Mouse (Mus musculus): Measurements from ENCODE around the gene Phxr2. TPM values are rescaled to one million over a fixed set of nuclear protein-coding genes. Genes with fewer than 3 reads are reported as not detected.

Phxr2 gene
- polyA plus RNA-seq, 1 experiment from 2014 or later: not detected

- no peak overlapping the region for H3K9ac ChIP-seq
- no peaks in the 10 kb centered on the region for H3K27me3 ChIP-seq
- peaks cover 25% of the 10 kb centered on the region for H3K4me1 ChIP-seq
- WGBS: 44% methylated on average over 3 of the region's 3 CpGs
- H3K4me3 ChIP-seq: no peak overlapping the region
- peaks cover 11% of the 10 kb centered on the region; the same call in 1 of the 2 replicates for H3K36me3 ChIP-seq
- H3K27ac ChIP-seq: no peak overlapping the region
- H3K9me3 ChIP-seq: no peaks in the 10 kb centered on the region
- no peak for ATAC-seq (ENCODE audit: insufficient number of reproducible peaks, low FRiP score, low TSS enrichment, low read depth)
- H3K4me2 ChIP-seq: no peak overlapping the region
Observed at GRCm38 (mm10) chr10:99113533-99113932, 12.6 kb downstream of the Phxr2 start.

- Histone ChIP-seq H3K4me2 (peak overlapping the region; percentile 95), H3K27me3 (no peaks in the 10 kb centered on the region), H3K27ac (peak overlapping the region; percentile 89), H3K4me1 (peaks cover 15% of the 10 kb centered on the region; the same call in 1 of the 2 replicates), H3K9me3 (no peaks in the 10 kb centered on the region), H3K9ac (peak overlapping the region; percentile 90; the same call in 1 of the 2 replicates), H3K36me3 (peaks cover 11% of the 10 kb centered on the region; the same call in 1 of the 2 replicates), H3K4me3 (peak overlapping the region; percentile 98)
- ATAC-seq (ENCODE audit: insufficient number of reproducible peaks, low FRiP score, low TSS enrichment, low read depth): no peak
- WGBS: 32% methylated on average over 12 of the region's 12 CpGs
Observed at GRCm38 (mm10) chr10:99108431-99108982, 17.6 kb downstream of the Phxr2 start.

GRCm38 (mm10) chr10:99107964-99108363 is 18.2 kb downstream of the Phxr2 start, which contains the start of gene Galnt4:
Gene Galnt4 (plus strand): TSS chr10:99108159.
- Histone ChIP-seq H3K36me3 (peaks cover 11% of the 10 kb centered on the region; the same call in 1 of the 2 replicates), H3K9me3 (no peaks in the 10 kb centered on the region), H3K4me1 (peaks cover 15% of the 10 kb centered on the region; the same call in 1 of the 2 replicates), H3K4me3 (peak within 1 kb of the TSS; percentile 98), H3K4me2 (peak within 1 kb of the TSS; percentile 95), H3K27me3 (no peaks in the 10 kb centered on the region), H3K27ac (peak within 1 kb of the TSS; percentile 89), H3K9ac (peak within 1 kb of the TSS; percentile 90)
- WGBS: under 1% methylated on average over 22 of the region's 22 CpGs
- peak; percentile 80 for ATAC-seq (ENCODE audit: insufficient number of reproducible peaks, low FRiP score, low TSS enrichment, low read depth)

- peak within 1 kb of the TSS; percentile 89 for H3K27ac ChIP-seq
- H3K4me2 ChIP-seq: peak within 1 kb of the TSS; percentile 95
- H3K4me1 ChIP-seq: peaks cover 15% of the 10 kb centered on the region; the same call in 1 of the 2 replicates
- H3K4me3 ChIP-seq: peak within 1 kb of the TSS; percentile 98
- peak within 1 kb of the TSS; percentile 90 for H3K9ac ChIP-seq
- H3K27me3 ChIP-seq: no peaks in the 10 kb centered on the region
- peaks cover 11% of the 10 kb centered on the region; the same call in 1 of the 2 replicates for H3K36me3 ChIP-seq
- peak; percentile 88 for ATAC-seq (ENCODE audit: insufficient number of reproducible peaks, low FRiP score, low TSS enrichment, low read depth)
- under 1% methylated on average over 105 of the region's 106 CpGs for WGBS
- H3K9me3 ChIP-seq: no peaks in the 10 kb centered on the region
Observed at GRCm38 (mm10) chr10:99106703-99107631, 19.2 kb downstream of the Phxr2 start, which contains the start of gene Poc1b. Gene Poc1b (plus strand): TSS chr10:99107036.

GRCm38 (mm10) chr10:99106311-99106702 is 19.8 kb downstream of the Phxr2 start:
- peak overlapping the region; percentile 89 for H3K27ac ChIP-seq
- 22% methylated on average over 8 of the region's 8 CpGs for WGBS
- no peaks in the 10 kb centered on the region for H3K27me3 ChIP-seq
- H3K36me3 ChIP-seq: peaks cover 11% of the 10 kb centered on the region; the same call in 1 of the 2 replicates
- no peaks in the 10 kb centered on the region for H3K9me3 ChIP-seq
- H3K9ac ChIP-seq: peak overlapping the region; percentile 90
- H3K4me3 ChIP-seq: peak overlapping the region; percentile 98
- no peak for ATAC-seq (ENCODE audit: insufficient number of reproducible peaks, low FRiP score, low TSS enrichment, low read depth)
- H3K4me2 ChIP-seq: peak overlapping the region; percentile 95
- H3K4me1 ChIP-seq: peaks cover 15% of the 10 kb centered on the region; the same call in 1 of the 2 replicates

- H3K36me3 ChIP-seq: peaks cover 11% of the 10 kb centered on the region; the same call in 1 of the 2 replicates
- no peak overlapping the region for H3K4me2 ChIP-seq
- H3K27ac ChIP-seq: no peak overlapping the region
- no peak overlapping the region for H3K9ac ChIP-seq
- 67% methylated on average over 3 of the region's 3 CpGs for WGBS
- no peaks in the 10 kb centered on the region for H3K27me3 ChIP-seq
- ATAC-seq (ENCODE audit: insufficient number of reproducible peaks, low FRiP score, low TSS enrichment, low read depth): no peak
- H3K9me3 ChIP-seq: no peaks in the 10 kb centered on the region
- H3K4me1 ChIP-seq: peaks cover 11% of the 10 kb centered on the region; the same call in 1 of the 2 replicates
- H3K4me3 ChIP-seq: no peak overlapping the region; the same call in 1 of the 2 replicates
Observed at GRCm38 (mm10) chr10:99105522-99105921, 20.6 kb downstream of the Phxr2 start.

GRCm38 (mm10) chr10:99097374-99097773 is 28.8 kb downstream of the Phxr2 start:
- no peak overlapping the region for H3K4me2 ChIP-seq
- H3K4me3 ChIP-seq: no peak overlapping the region
- H3K9ac ChIP-seq: no peak overlapping the region
- no peak for ATAC-seq (ENCODE audit: insufficient number of reproducible peaks, low FRiP score, low TSS enrichment, low read depth)
- no peaks in the 10 kb centered on the region for H3K27me3 ChIP-seq
- no peaks in the 10 kb centered on the region for H3K4me1 ChIP-seq
- H3K9me3 ChIP-seq: no peaks in the 10 kb centered on the region
- no peak overlapping the region for H3K27ac ChIP-seq
- H3K36me3 ChIP-seq: no peaks in the 10 kb centered on the region
- WGBS: 69% methylated on average over 10 of the region's 10 CpGs

GRCm38 (mm10) chr10:99095114-99095513 is 31.0 kb downstream of the Phxr2 start:
- no peak overlapping the region for H3K9ac ChIP-seq
- no peaks in the 10 kb centered on the region for H3K4me1 ChIP-seq
- H3K4me2 ChIP-seq: no peak overlapping the region
- H3K4me3 ChIP-seq: no peak overlapping the region
- WGBS: 77% methylated on average over 2 of the region's 2 CpGs
- H3K27ac ChIP-seq: no peak overlapping the region
- H3K27me3 ChIP-seq: no peaks in the 10 kb centered on the region
- ATAC-seq (ENCODE audit: insufficient number of reproducible peaks, low FRiP score, low TSS enrichment, low read depth): no peak
- H3K36me3 ChIP-seq: no peaks in the 10 kb centered on the region
- no peaks in the 10 kb centered on the region for H3K9me3 ChIP-seq

GRCm38 (mm10) chr10:99093364-99093763 is 32.8 kb downstream of the Phxr2 start:
- no peaks in the 10 kb centered on the region for H3K36me3 ChIP-seq
- no peak overlapping the region for H3K4me3 ChIP-seq
- 76% methylated on average over 2 of the region's 2 CpGs for WGBS
- H3K4me1 ChIP-seq: no peaks in the 10 kb centered on the region
- H3K9ac ChIP-seq: no peak overlapping the region
- H3K4me2 ChIP-seq: no peak overlapping the region
- no peak overlapping the region for H3K27ac ChIP-seq
- no peak for ATAC-seq (ENCODE audit: insufficient number of reproducible peaks, low FRiP score, low TSS enrichment, low read depth)
- no peaks in the 10 kb centered on the region for H3K9me3 ChIP-seq
- H3K27me3 ChIP-seq: no peaks in the 10 kb centered on the region

- Histone ChIP-seq H3K4me2 (no peak overlapping the region), H3K4me1 (no peaks in the 10 kb centered on the region), H3K27me3 (0 out of 2 replicates have a peak, but pooled peaks cover 6% of the 10 kb centered on the region), H3K4me3 (no peak overlapping the region), H3K36me3 (no peaks in the 10 kb centered on the region), H3K9ac (no peak overlapping the region), H3K27ac (no peak overlapping the region), H3K9me3 (no peaks in the 10 kb centered on the region)
- ATAC-seq (ENCODE audit: insufficient number of reproducible peaks, low FRiP score, low TSS enrichment, low read depth): no peak
- WGBS: 78% methylated on average over 6 of the region's 6 CpGs
Observed at GRCm38 (mm10) chr10:99089906-99090305, 36.2 kb downstream of the Phxr2 start.

GRCm38 (mm10) chr10:99086029-99086428 is 40.1 kb downstream of the Phxr2 start:
- no peak overlapping the region for H3K4me2 ChIP-seq
- no peak overlapping the region for H3K27ac ChIP-seq
- WGBS: 66% methylated on average over 6 of the region's 6 CpGs
- no peak overlapping the region for H3K9ac ChIP-seq
- no peaks in the 10 kb centered on the region for H3K9me3 ChIP-seq
- no peaks in the 10 kb centered on the region for H3K36me3 ChIP-seq
- H3K27me3 ChIP-seq: 0 out of 2 replicates have a peak, but pooled peaks cover 6% of the 10 kb centered on the region
- ATAC-seq (ENCODE audit: insufficient number of reproducible peaks, low FRiP score, low TSS enrichment, low read depth): no peak
- no peaks in the 10 kb centered on the region for H3K4me1 ChIP-seq
- no peak overlapping the region for H3K4me3 ChIP-seq

- Histone ChIP-seq H3K4me2 (no peak overlapping the region), H3K36me3 (no peaks in the 10 kb centered on the region), H3K9me3 (no peaks in the 10 kb centered on the region), H3K27ac (no peak overlapping the region), H3K4me3 (no peak overlapping the region), H3K4me1 (no peaks in the 10 kb centered on the region), H3K27me3 (0 out of 2 replicates have a peak, but pooled peaks cover 6% of the 10 kb centered on the region), H3K9ac (no peak overlapping the region)
- WGBS: 61% methylated on average over 6 of the region's 6 CpGs
- no peak for ATAC-seq (ENCODE audit: insufficient number of reproducible peaks, low FRiP score, low TSS enrichment, low read depth)
Observed at GRCm38 (mm10) chr10:99085240-99085587, 40.9 kb downstream of the Phxr2 start.
